Mouse (Mus musculus) ES-E14 (cell line): ENCODE results near the gene Zfp664. TPM values are rescaled to one million over a fixed set of nuclear protein-coding genes. Genes with fewer than 3 reads are reported as not detected.

ENCODE experiments used
- DNase-seq: peaks from one replicate; pipeline ENCODE4 v3.0.0-alpha.2; 2013; ENCODE audit warnings: low read depth, low spot score
- H3K27ac ChIP-seq: 2 replicates; pipeline ENCODE4 v1.5.1; 2012; ENCODE audit warnings: low read depth, mild to moderate bottlenecking, low read length, moderate library complexity, mixed read lengths; ENCODE audit not compliant: poor library complexity, insufficient read depth, severe bottlenecking
- H3K36me3 ChIP-seq: 2 replicates; pipeline ENCODE4 v1.6.1; 2012; ENCODE audit warnings: mild to moderate bottlenecking, low read length, moderate library complexity, mixed read lengths; ENCODE audit not compliant: control insufficient read depth, poor library complexity, insufficient read depth, severe bottlenecking
- H3K4me1 ChIP-seq, 2 experiments: fragments of 150-350 bp in 1 of 2; sonication (generic) in 1 of 2; 2 replicates each; pipeline ENCODE4 v1.6.1; 2012; ENCODE audit warnings: low read length in 2 of 2, mild to moderate bottlenecking in 1 of 2, mixed read lengths in 1 of 2; ENCODE audit not compliant: control insufficient read depth in 2 of 2, insufficient read depth in 2 of 2, poor library complexity in 1 of 2
- H3K4me3 ChIP-seq, 2 experiments: fragments of 150-350 bp in 1 of 2; sonication (generic) in 1 of 2; 2 replicates each; pipeline ENCODE4 v1.5.1; 2012; ENCODE audit warnings: low read length in 2 of 2, low read depth in 1 of 2, mild to moderate bottlenecking in 1 of 2, mixed read lengths in 1 of 2; ENCODE audit not compliant: insufficient read depth in 1 of 2, poor library complexity in 1 of 2, severe bottlenecking in 1 of 2
- H3K9ac ChIP-seq: 2 replicates; pipeline ENCODE4 v1.6.1; 2012; ENCODE audit warnings: low read depth, mild to moderate bottlenecking, low read length, mixed read lengths; ENCODE audit not compliant: poor library complexity, insufficient read depth, severe bottlenecking
- H3K9me3 ChIP-seq: fragments of 150-350 bp; sonication (generic); 2 replicates; pipeline ENCODE4 v1.6.1; 2012; ENCODE audit warnings: low read depth, mild to moderate bottlenecking, low read length; ENCODE audit not compliant: control insufficient read depth, insufficient read depth
- CHD2 ChIP-seq: IDR thresholded peaks from 2 replicates; pipeline ENCODE4 v1.6.1; 2014; ENCODE audit warnings: mild to moderate bottlenecking, low read depth, low read length, inconsistent platforms
- HCFC1 ChIP-seq: IDR thresholded peaks from 2 replicates; pipeline ENCODE4 v1.6.1; 2012; ENCODE audit warnings: low read length, inconsistent platforms, borderline replicate concordance; ENCODE audit not compliant: insufficient read depth
- MAFK ChIP-seq: IDR thresholded peaks from 2 replicates; pipeline ENCODE4 v1.6.1; 2014; ENCODE audit warnings: mild to moderate bottlenecking, low read depth, low read length, inconsistent platforms; ENCODE audit not compliant: insufficient read depth
- ZC3H11A ChIP-seq: IDR thresholded peaks from 2 replicates; pipeline ENCODE4 v1.6.1; 2012; ENCODE audit warnings: low read depth, mild to moderate bottlenecking, inconsistent platforms, low read length, borderline replicate concordance
- ZNF384 ChIP-seq: IDR thresholded peaks from 2 replicates; pipeline ENCODE4 v1.6.1; 2012; ENCODE audit warnings: low read depth, low read length, inconsistent platforms
- in situ Hi-C, 2 experiments: fragments of 600-800 bp; cut with MboI; formaldehyde crosslinking; loops; one replicate each; pipeline ENCODE4 v1.15.1; 2025; ENCODE audit warnings: low sequenced_read_pairs in 2 of 2, inconsistent platforms in 1 of 2; ENCODE audit not compliant: unreplicated experiment in 2 of 2
- total RNA-seq: library from RNA; depleted of rRNA; stranded (reverse); fragments of 300-350 nt; gene quantifications from 2 replicates; pipeline ENCODE4 v1.2.3, GENCODE M21; 2012

Zfp664 gene
- total RNA-seq, 1 experiment, result 27.4 TPM

GRCm38 (mm10) chr5:124840669-124841068 lies 21.8 kb upstream of the Zfp664 start:
- in situ Hi-C loops, result no loop called here
- no peak overlapping the region for H3K4me3 ChIP-seq
- no peak overlapping the region for H3K9ac ChIP-seq
- no peak for DNase-seq
- no peaks in the 10 kb centered on the region for H3K9me3 ChIP-seq
- no peak overlapping the region for H3K27ac ChIP-seq
- peaks cover 1 to 5% of the 10 kb centered on the region in 2 experiments; a peak in 1 of 4 replicates for H3K4me1 ChIP-seq
- H3K36me3 ChIP-seq, result no peaks in the 10 kb centered on the region
- TF ChIP-seq HCFC1 (no peak), ZNF384 (no peak), MAFK (no peak), CHD2 (no peak), ZC3H11A (no peak)

GRCm38 (mm10) chr5:124843386-124843785 lies 19.1 kb upstream of the Zfp664 start:
- no peak for TF ChIP-seq HCFC1
- DNase-seq, result no peak
- in situ Hi-C loops, result no loop called here
- Histone ChIP-seq H3K9me3 (no peaks in the 10 kb centered on the region), H3K9ac (no peak overlapping the region), H3K4me3 (no peak overlapping the region), H3K4me1 (peaks cover 0 to 2% of the 10 kb centered on the region in 2 experiments; a peak in 1 of 4 replicates), H3K36me3 (no peaks in the 10 kb centered on the region), H3K27ac (0 out of 2 replicates have a peak overlapping the region, but pooled peaks have one; percentile 5)

DNA sequence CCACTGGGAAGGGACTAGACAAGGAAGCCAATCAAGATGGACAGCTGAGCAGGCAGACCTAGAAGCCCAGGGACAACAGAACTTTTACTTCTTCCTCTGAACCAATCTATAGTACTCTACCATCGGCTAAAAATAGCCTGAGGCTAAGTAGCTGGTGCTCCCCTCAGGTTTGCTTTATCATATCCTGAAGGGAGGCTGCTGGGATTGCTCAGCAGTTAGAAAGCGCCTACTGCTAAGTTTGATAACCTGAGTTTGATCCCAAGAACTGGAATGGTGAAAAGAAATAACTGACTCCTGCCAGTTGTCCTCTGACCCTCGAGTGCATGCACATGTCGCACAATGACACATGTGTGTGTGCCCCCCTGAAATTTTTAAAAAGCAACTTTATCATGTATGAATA lies 17.6 kb upstream of the Zfp664 start:
- Histone ChIP-seq H3K9me3 (no peaks in the 10 kb centered on the region), H3K4me1 (peaks cover 0 to 2% of the 10 kb centered on the region in 2 experiments; a peak in 1 of 4 replicates), H3K27ac (no peak overlapping the region), H3K36me3 (no peaks in the 10 kb centered on the region), H3K4me3 (no peak overlapping the region), H3K9ac (no peak overlapping the region)
- in situ Hi-C loops, result no loop called here
- TF ChIP-seq HCFC1 (no peak), MAFK (no peak), ZC3H11A (no peak), CHD2 (no peak), ZNF384 (no peak)
- DNase-seq, result no peak

DNA sequence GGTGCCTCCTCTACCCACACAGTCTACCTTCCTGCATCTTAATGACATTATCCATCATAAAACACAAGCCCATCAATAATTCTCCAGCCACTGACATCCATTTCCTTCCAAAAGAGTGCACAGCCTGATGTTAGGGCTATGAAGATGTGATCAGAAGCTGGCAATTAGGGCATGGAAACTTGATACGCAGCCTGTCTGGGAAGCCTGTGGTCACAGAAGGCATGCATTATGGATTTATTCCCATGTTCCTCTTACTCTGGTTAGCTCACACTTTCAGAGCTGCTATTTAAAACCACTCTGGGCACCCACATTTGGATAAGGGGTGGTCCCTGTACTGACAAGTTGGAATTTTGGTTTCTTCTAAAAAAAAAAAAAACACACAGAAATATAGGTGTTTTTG lies 15.5 kb upstream of the Zfp664 start:
- in situ Hi-C loops, result no loop called here
- H3K9ac ChIP-seq, result no peak overlapping the region
- H3K9me3 ChIP-seq, result no peaks in the 10 kb centered on the region
- peaks cover 3 to 6% of the 10 kb centered on the region in 2 experiments; a peak in 1 of 4 replicates for H3K4me1 ChIP-seq
- TF ChIP-seq MAFK (no peak), CHD2 (no peak), ZNF384 (no peak), ZC3H11A (no peak), HCFC1 (no peak)
- no peak overlapping the region for H3K4me3 ChIP-seq
- H3K36me3 ChIP-seq, result no peaks in the 10 kb centered on the region
- no peak for DNase-seq
- H3K27ac ChIP-seq, result no peak overlapping the region

DNA sequence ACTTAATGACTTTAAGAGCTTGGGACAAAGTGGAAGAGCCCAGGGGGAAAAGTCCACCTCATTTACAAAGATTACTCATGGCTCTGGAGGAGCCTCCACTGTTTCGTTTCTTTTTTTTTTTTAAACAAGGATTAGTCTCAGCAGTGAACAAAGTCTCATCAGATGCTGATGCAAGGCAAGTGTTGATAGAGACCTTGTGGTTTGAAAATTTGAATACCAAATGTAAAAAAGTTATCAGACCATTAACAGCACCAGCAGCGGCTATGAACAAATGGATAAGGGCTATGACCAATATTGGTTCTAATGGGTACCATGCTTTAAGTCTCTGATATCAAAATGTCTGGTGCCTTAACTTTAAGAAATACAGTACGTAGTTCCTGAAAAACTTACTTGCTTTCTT lies 13.5 kb upstream of the Zfp664 start:
- Histone ChIP-seq H3K9ac (no peak overlapping the region), H3K4me1 (peaks cover 3 to 9% of the 10 kb centered on the region in 2 experiments; a peak in 1 of 4 replicates), H3K36me3 (no peaks in the 10 kb centered on the region), H3K4me3 (no peak overlapping the region), H3K9me3 (no peaks in the 10 kb centered on the region), H3K27ac (no peak overlapping the region)
- in situ Hi-C loops, result no loop called here
- DNase-seq, result no peak
- TF ChIP-seq ZC3H11A, result no peak
- no peak for TF ChIP-seq HCFC1
- no peak for TF ChIP-seq CHD2
- no peak for TF ChIP-seq MAFK
- TF ChIP-seq ZNF384, result no peak
